Mouse (Mus musculus) G1E (cell line): ENCODE data around the gene Dus2.
"Not testable (repeated sequence)": the region's sequence is repeated elsewhere in the genome, so short reads cannot be mapped to it uniquely, and the experiment has no call there.

ENCODE experiments used
- CTCF ChIP-seq: IDR thresholded peaks from 2 replicates; pipeline ENCODE4 v1.5.1; 2012; ENCODE audit warnings: low read depth, low read length, inconsistent platforms, mixed read lengths
- GATA1 ChIP-seq: IDR thresholded peaks from 2 replicates; pipeline ENCODE4 v1.6.1; 2012; ENCODE audit warnings: borderline replicate concordance, low read length, inconsistent platforms, mixed read lengths

DNA sequence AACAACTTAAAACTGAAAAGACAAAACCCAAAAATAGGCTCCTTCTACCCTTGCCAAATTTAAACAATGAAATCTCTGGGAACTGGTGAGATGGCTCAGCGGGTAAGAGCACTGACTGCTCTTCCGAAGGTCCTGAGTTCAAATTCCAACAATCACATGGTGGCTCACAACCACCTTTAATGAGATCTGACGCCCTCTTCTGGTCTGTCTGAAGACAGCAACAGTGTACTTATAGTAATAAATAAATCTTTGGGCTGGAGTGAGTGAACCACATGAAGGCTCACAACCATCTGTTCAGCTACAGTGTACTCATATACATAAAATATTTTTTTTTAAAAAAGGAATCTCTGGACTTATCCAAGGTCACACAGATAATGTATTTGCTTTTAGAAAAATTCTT, 16.8 kb downstream of the Dus2 start:
- not testable (repeated sequence) for TF ChIP-seq CTCF, GATA1
